Mouse (Mus musculus): ENCODE results near the gene Pfkl.
"Not testable (repeated sequence)": the region's sequence is repeated elsewhere in the genome, so short reads cannot be mapped to it uniquely, and the experiment has no call there.

Gene Pfkl

DNA sequence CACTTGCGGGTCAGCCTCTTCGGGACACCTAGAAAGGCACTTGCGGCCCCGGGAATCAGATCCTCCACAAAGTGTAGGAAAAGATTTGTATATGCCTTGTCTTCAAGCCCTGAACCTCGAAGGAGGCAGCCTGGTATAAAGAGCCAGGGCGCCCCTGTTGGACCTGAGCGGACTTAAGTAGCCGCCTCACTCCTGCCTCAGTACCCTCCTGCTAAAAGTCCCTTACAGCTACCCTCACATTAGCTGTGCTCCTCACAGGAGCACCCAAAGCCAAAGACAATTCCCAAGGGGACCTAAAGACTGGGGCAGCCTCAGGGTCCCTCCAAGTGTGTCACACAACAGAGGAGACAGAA, 39.9 kb downstream of the Pfkl start:
- no peak for DNase-seq

DNA sequence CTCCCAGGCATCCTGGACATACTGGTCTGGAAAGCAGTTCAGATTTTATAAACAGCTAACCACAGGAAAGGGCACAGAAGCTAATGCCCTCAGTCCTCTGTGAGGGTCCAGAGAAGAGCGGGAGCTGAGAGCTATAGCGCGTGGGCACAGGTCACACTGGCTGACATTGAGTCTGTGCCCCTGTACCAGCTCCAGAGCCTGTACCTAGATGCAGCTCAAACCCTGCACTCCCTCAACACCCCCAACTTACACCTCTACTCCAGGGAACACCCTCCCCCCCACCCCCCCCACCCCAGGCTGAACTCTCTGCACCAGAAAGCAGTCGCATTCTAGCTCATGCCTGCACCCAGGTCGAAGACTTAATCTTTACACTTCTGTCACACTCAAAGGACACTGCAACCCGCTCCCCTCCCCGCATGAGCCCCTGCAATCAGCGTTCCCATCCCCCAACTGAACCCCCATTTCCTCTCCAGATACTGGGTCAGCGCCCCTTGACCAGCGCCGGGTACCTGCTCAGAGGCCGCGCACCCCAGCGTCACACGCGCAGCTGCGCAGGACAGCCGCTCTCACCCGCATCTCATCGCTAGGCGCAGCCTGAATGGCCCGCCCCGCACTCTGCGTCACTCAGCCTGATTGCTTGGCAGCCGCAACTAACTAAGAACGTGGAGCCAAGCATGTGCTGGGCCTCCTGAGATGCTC, 40.5 kb downstream of the Pfkl start:
- DNase-seq = no peak

DNA sequence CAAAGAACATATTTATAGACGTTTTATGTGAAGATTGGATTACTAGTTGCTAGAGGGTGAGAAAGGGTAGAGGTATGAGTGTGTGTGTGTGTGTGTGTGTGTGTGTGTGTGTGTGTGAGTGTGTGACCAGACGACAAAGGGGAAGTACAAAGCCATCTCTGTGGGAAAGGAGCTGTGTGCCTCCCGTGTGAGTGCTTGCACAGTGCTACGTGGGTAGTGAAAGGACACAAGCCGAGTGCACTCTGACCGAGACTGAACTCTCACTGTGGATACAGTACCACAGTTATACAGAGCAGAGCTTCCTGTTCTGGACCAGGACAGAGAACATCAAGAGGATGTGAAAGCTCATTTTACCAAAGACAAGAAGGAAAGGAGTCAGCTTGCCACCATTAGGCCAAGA, 45.9 kb downstream of the Pfkl start:
- DNase-seq = no peak

DNA sequence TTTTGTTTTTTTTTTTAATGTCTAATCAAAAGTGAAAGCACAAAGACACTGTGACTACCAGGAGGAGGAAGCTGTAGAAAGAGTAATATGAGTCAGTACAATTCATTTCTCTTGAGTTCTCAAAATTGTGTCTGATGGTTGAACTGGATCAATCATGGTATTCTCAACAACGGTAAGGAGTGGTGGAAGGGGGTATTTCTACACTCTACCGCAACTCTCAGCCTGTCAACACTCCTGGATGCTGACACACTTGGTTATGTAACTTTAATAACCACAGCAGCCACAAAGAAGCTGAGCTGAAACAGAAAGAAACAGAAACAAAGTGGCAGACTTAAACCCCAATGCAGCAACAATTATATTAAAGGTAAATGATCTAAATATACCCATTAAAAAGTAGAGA, 47.2 kb downstream of the Pfkl start:
- DNase-seq = no peak

DNA sequence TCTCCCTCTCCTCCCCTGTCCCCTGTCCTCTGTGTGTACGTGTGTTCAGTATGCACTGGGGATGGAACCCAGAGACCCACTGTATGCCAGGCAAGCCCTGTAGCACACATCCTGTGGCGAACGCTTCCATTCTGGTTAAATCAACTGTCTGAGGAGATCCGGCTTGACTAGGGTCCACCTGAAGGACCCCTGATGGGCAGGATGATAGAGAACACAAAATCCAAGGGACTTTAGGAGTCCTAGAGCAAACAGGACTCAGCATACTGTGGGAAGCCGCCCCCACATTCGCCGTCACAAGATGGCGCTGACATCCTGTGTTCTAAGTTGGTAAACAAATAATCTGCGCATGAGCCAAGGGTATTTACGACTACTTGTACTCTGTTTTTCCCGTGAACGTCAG, 59.4 kb downstream of the Pfkl start:
- not testable (repeated sequence) for DNase-seq

DNA sequence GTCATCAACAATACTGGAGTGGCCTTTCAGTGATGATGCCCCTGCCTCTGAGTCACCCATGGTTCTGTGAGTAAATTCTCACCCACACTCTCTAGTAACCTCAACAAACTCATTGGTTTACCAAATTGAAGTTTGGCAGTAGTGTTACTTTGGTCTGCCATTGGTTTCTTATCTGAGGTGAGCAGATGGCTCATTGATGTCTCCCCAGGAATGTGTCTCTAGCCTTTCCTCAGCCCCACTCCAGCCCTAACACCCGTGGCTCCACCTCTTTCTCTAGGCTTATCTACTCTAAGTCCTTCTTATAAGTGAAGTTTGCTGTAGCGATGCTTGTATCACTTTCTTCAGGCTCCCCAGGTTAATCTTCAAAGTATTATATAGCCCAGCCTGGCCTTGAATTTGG, 70.2 kb downstream of the Pfkl start:
- DNase-seq = no peak
